Mouse (Mus musculus): ENCODE results near the gene Fam198b.
A peak's percentile ranks its signal among the peaks of the same experiment; 100 is the strongest.

Gene Fam198b

GRCm38 (mm10) chr3:79885686-79886356 is 1.5 kb downstream of the Fam198b start:
- DNase-seq (ENCODE audit: low spot score in 2 of 2) = no peak

GRCm38 (mm10) chr3:79886357-79887091 is 2.2 kb downstream of the Fam198b start:
- DNase-seq (ENCODE audit: low spot score in 2 of 2) = peak in 1 of 2 experiments; percentile 12

GRCm38 (mm10) chr3:79887161-79887855 is 3.0 kb downstream of the Fam198b start:
- no peak for DNase-seq (ENCODE audit: low spot score in 2 of 2)

- no peak for DNase-seq (ENCODE audit: low spot score in 2 of 2)
These were observed 3.6 kb downstream of the Fam198b start for GRCm38 (mm10) chr3:79887966-79888365.

- DNase-seq (ENCODE audit: low spot score in 2 of 2) = no peak
These were observed 13.4 kb downstream of the Fam198b start for GRCm38 (mm10) chr3:79897534-79898370.

GRCm38 (mm10) chr3:79898514-79898913 is 14.2 kb downstream of the Fam198b start:
- DNase-seq (ENCODE audit: low spot score in 2 of 2) = no peak

- DNase-seq (ENCODE audit: low spot score in 2 of 2) = no peak
These were observed 15.6 kb downstream of the Fam198b start for GRCm38 (mm10) chr3:79899906-79900305.

GRCm38 (mm10) chr3:79900502-79900901 is 16.2 kb downstream of the Fam198b start:
- DNase-seq (ENCODE audit: low spot score in 2 of 2) = no peak

- no peak for DNase-seq (ENCODE audit: low spot score in 2 of 2)
These were observed 17.0 kb downstream of the Fam198b start for GRCm38 (mm10) chr3:79901321-79901720.

- no peak for DNase-seq (ENCODE audit: low spot score in 2 of 2)
These were observed 17.4 kb downstream of the Fam198b start for GRCm38 (mm10) chr3:79901734-79902133.

GRCm38 (mm10) chr3:79903803-79904202 is 19.5 kb downstream of the Fam198b start:
- DNase-seq (ENCODE audit: low spot score in 2 of 2) = no peak

GRCm38 (mm10) chr3:79904238-79904757 is 20.0 kb downstream of the Fam198b start:
- no peak for DNase-seq (ENCODE audit: low spot score in 2 of 2)

- DNase-seq (ENCODE audit: low spot score in 2 of 2) = no peak
These were observed 21.1 kb downstream of the Fam198b start for GRCm38 (mm10) chr3:79905397-79905796.

- no peak for DNase-seq (ENCODE audit: low spot score in 2 of 2)
These were observed 22.1 kb downstream of the Fam198b start for GRCm38 (mm10) chr3:79906250-79907045.

GRCm38 (mm10) chr3:79907223-79907622 is 22.9 kb downstream of the Fam198b start:
- DNase-seq (ENCODE audit: low spot score in 2 of 2) = no peak

- no peak for DNase-seq (ENCODE audit: low spot score in 2 of 2)
These were observed 26.2 kb downstream of the Fam198b start for GRCm38 (mm10) chr3:79910375-79911141.

- no peak for DNase-seq (ENCODE audit: low spot score in 2 of 2)
These were observed 26.8 kb downstream of the Fam198b start for GRCm38 (mm10) chr3:79911166-79911565.

GRCm38 (mm10) chr3:79914012-79914411 is 29.7 kb downstream of the Fam198b start:
- DNase-seq (ENCODE audit: low spot score in 2 of 2) = no peak

GRCm38 (mm10) chr3:79916185-79916584 is 31.9 kb downstream of the Fam198b start:
- DNase-seq (ENCODE audit: low spot score in 2 of 2) = no peak

GRCm38 (mm10) chr3:79918761-79919160 is 34.4 kb downstream of the Fam198b start:
- DNase-seq (ENCODE audit: low spot score in 2 of 2) = no peak
